Mouse (Mus musculus): ENCODE results near the gene Kdf1. TPM values are rescaled to one million over a fixed set of nuclear protein-coding genes. Genes with fewer than 3 reads are reported as not detected.

Kdf1 gene
- total and polyA plus RNA-seq, 2 experiments from 2014 or later = 1.2 to 2.0 TPM

DNA sequence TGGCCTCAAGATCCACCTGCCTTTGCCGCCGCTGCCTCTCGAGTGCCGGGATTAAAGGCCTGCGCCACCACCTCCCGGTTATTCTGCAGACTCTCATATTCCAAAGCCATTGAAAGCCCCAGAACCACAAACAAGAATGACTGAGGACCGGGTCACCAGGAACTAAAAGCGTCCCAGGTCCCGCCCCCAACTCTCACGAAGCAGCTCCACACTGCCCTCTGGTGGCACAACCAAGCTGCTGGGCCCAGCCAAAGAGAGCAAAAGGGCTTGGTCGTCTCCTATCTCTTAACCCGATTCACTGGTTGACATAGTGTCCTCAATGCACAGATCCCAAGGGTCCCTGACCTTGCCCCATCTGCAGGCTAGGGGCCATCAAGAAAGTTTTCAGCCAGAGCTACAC lies 24.3 kb upstream of the Kdf1 start:
- WGBS = 2% methylated on average over 12 of the region's 12 CpGs
- peak overlapping the region; percentile 24; the same call in 1 of the 2 replicates for H3K9ac ChIP-seq (replicated peaks; ENCODE audit: low read length, poor library complexity, severe bottlenecking)
- peak; percentile 77 for DNase-seq (ENCODE audit: low spot score)

DNA sequence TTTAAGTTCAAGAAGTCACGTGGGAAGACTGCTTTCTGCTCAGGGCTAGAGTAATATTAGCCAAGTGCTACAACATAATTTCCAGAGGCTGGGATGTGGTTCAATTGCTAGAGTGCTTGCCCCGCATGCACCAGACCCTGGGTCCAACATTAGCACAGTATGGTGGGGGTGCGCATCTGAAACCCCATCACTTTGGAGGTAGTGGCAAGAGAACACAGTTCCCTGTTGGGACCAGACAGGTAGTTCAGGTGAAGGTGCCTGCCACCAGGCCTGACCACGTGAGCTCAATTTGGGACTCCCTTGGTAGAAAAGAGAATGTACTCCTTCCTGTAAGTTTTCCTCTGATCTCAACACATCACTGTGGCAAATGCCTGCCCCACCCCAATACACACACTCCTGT lies 23.9 kb upstream of the Kdf1 start:
- TF ChIP-seq CTCF (IDR thresholded peaks at IDR 0.05) = no peak
- Histone ChIP-seq H3K27me3 (ENCODE audit: insufficient read depth, low read length) (peaks cover 29% of the 10 kb centered on the region), H3K4me2 (ENCODE audit: low read depth, low read length, poor library complexity, severe bottlenecking) (no peak overlapping the region), H3K36me3 (ENCODE audit: insufficient read depth, low read length) (no peaks in the 10 kb centered on the region), H3K27ac (ENCODE audit: low read depth, low read length) (no peak overlapping the region), H3K4me3 (ENCODE audit: low read depth, low read length) (no peak overlapping the region), H3K4me1 (ENCODE audit: insufficient read depth, low read length) (0 out of 2 replicates have a peak, but pooled peaks cover 4% of the 10 kb centered on the region), H3K9ac (replicated peaks; ENCODE audit: low read length, poor library complexity, severe bottlenecking) (no peak overlapping the region), H3K9me3 (ENCODE audit: low read length) (no peaks in the 10 kb centered on the region)
- 68% methylated on average over 4 of the region's 4 CpGs for WGBS
- DNase-seq (ENCODE audit: low spot score) = no peak
- no peak for ATAC-seq (ENCODE audit: low FRiP score)

More for the DNA sequence above, 24.3 kb upstream of the Kdf1 start:
- TF ChIP-seq CTCF (IDR thresholded peaks at IDR 0.05) = peak; percentile 88
- Histone ChIP-seq H3K4me2 (ENCODE audit: low read depth, low read length, poor library complexity, severe bottlenecking) (peak overlapping the region; percentile 43), H3K9me3 (ENCODE audit: low read length) (no peaks in the 10 kb centered on the region), H3K36me3 (ENCODE audit: insufficient read depth, low read length) (no peaks in the 10 kb centered on the region), H3K27ac (ENCODE audit: low read depth, low read length) (no peak overlapping the region), H3K4me3 (ENCODE audit: low read depth, low read length) (peak overlapping the region; percentile 25; the same call in 1 of the 2 replicates), H3K27me3 (ENCODE audit: insufficient read depth, low read length) (peaks cover 25% of the 10 kb centered on the region), H3K4me1 (ENCODE audit: insufficient read depth, low read length) (0 out of 2 replicates have a peak, but pooled peaks cover 4% of the 10 kb centered on the region)
- ATAC-seq (ENCODE audit: low FRiP score) = no peak

DNA sequence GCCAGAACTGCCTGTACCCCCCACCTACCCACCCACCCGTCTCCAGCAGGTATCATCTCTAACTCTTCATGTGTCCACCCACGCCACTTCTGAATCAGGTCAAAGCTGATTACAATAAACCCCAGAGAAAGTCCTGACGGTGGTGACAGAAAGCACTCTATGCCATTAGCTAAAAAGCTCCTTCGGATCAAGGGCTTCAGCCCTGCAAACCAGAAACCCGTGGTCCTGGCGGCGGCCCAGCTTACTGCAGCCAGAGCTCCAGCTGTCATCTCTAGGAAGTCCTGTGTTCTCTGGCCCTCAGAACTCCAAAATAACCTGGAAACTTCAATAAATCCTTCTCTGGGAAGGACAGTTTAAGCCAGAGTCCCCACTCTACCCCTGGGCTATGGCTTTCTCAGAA lies 23.1 kb upstream of the Kdf1 start:
- peaks cover 38% of the 10 kb centered on the region for H3K27me3 ChIP-seq (ENCODE audit: insufficient read depth, low read length)
- no peak for ATAC-seq (ENCODE audit: low FRiP score)
- WGBS = 25% methylated on average over 7 of the region's 7 CpGs

DNA sequence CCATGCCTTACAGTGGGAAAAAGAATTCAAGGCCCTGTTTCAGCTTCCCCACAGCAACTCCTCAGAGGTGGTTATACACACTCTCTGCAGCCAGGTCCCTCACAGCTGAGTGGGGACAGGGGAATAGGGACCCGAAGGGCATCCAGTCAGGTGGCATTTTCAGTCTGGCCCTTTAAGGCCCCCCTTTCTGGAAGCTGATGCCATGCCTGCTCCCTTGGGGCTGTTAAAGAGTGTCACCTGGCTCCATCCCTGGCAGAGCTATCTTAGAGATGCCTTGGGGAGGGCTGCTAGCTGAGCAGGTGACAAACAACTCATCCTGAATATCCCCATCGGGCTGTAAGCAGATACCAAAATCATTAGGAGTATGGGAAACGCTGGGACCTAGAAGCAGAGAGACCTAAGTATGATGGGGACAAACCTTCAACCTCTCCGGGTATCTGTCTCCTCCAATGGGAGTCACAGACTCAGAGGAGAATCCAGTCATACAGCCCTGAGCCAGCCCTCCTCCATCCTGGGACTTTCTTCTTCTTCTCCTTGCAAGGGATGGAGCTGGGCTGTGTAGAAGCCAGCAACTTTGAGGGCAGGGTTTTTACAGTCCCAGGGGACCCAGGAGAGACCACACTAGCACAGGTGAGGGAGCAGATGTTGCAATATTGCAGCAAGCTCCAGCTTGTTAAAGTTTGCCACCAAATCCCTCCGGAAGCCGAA lies 21.9 kb upstream of the Kdf1 start:
- H3K4me1 ChIP-seq (ENCODE audit: insufficient read depth, low read length) = 0 out of 2 replicates have a peak, but pooled peaks cover 4% of the 10 kb centered on the region
- H3K9me3 ChIP-seq (ENCODE audit: low read length) = no peaks in the 10 kb centered on the region
- no peak for TF ChIP-seq CTCF (IDR thresholded peaks at IDR 0.05)
- DNase-seq (ENCODE audit: low spot score) (no peak), ATAC-seq (ENCODE audit: low FRiP score) (peak; percentile 28; the same call in 1 of the 2 replicates)
- H3K9ac ChIP-seq (replicated peaks; ENCODE audit: low read length, poor library complexity, severe bottlenecking) = no peak overlapping the region
- H3K4me2 ChIP-seq (ENCODE audit: low read depth, low read length, poor library complexity, severe bottlenecking) = peak overlapping the region; percentile 94
- no peaks in the 10 kb centered on the region for H3K36me3 ChIP-seq (ENCODE audit: insufficient read depth, low read length)
- H3K4me3 ChIP-seq (ENCODE audit: low read depth, low read length) = peak overlapping the region; percentile 52
- 26% methylated on average over 6 of the region's 6 CpGs for WGBS
- peaks cover 45% of the 10 kb centered on the region for H3K27me3 ChIP-seq (ENCODE audit: insufficient read depth, low read length)
- H3K27ac ChIP-seq (ENCODE audit: low read depth, low read length) = no peak overlapping the region

More for the DNA sequence above, 23.1 kb upstream of the Kdf1 start:
- TF ChIP-seq CTCF (IDR thresholded peaks at IDR 0.05) = peak; percentile 20; the same call in 1 of the 2 replicates
- Histone ChIP-seq H3K4me1 (ENCODE audit: insufficient read depth, low read length) (0 out of 2 replicates have a peak, but pooled peaks cover 4% of the 10 kb centered on the region), H3K36me3 (ENCODE audit: insufficient read depth, low read length) (no peaks in the 10 kb centered on the region), H3K4me3 (ENCODE audit: low read depth, low read length) (no peak overlapping the region), H3K9ac (replicated peaks; ENCODE audit: low read length, poor library complexity, severe bottlenecking) (no peak overlapping the region), H3K9me3 (ENCODE audit: low read length) (no peaks in the 10 kb centered on the region), H3K4me2 (ENCODE audit: low read depth, low read length, poor library complexity, severe bottlenecking) (peak overlapping the region; percentile 94; the same call in 1 of the 2 replicates), H3K27ac (ENCODE audit: low read depth, low read length) (no peak overlapping the region)
- no peak for DNase-seq (ENCODE audit: low spot score)

DNA sequence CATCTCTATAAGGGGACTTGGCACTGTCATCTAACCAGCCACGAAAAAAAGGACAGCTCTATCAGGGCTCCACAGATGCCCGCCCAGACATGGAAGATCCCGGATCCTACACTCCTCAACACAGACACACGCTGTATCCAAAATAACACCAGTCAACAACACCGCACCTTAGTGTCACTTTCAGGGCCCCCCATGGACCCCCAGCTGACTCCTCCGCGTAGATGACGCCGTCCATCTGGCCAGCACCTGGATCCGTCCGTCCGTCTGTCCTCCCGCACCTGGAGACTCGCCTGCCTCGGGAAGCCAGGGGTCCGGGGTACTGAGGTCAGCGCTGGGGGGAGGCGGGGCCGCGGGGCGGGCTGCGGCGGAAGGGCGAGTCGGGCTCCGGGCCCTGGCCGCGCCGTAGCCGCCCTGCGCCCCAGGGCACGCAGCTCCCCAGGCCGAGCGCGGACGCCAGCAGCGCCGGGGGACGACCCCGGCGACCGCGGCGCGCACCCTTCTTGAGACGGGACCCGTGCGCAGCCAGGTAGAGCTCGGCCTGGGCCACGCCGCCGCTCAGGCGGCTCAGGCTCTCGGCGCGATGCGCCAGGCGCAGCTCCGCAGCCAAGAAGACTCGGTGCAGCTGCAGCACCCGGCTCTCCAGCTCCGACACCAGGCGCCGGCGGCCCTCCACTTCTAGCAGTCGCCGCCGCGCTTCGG lies 21.2 kb upstream of the Kdf1 start:
- Histone ChIP-seq H3K27ac (ENCODE audit: low read depth, low read length) (no peak overlapping the region), H3K9ac (replicated peaks; ENCODE audit: low read length, poor library complexity, severe bottlenecking) (peak overlapping the region; percentile 67), H3K9me3 (ENCODE audit: low read length) (no peaks in the 10 kb centered on the region), H3K36me3 (ENCODE audit: insufficient read depth, low read length) (no peaks in the 10 kb centered on the region), H3K27me3 (ENCODE audit: insufficient read depth, low read length) (peaks cover 45% of the 10 kb centered on the region), H3K4me3 (ENCODE audit: low read depth, low read length) (peak overlapping the region; percentile 52), H3K4me2 (ENCODE audit: low read depth, low read length, poor library complexity, severe bottlenecking) (peak overlapping the region; percentile 94), H3K4me1 (ENCODE audit: insufficient read depth, low read length) (0 out of 2 replicates have a peak, but pooled peaks cover 4% of the 10 kb centered on the region)
- TF ChIP-seq CTCF (IDR thresholded peaks at IDR 0.05) = no peak
- peak; percentile 61 for ATAC-seq (ENCODE audit: low FRiP score)
- under 1% methylated on average over 55 of the region's 70 CpGs for WGBS
- no peak for DNase-seq (ENCODE audit: low spot score)
